Mouse (Mus musculus) kidney, adult 9 months (tissue): Measurements from ENCODE around the gene Dohh.

Experiments used
- DNase-seq: peaks from one replicate; pipeline ENCODE4 v3.0.0; 2022

Dohh gene

DNA sequence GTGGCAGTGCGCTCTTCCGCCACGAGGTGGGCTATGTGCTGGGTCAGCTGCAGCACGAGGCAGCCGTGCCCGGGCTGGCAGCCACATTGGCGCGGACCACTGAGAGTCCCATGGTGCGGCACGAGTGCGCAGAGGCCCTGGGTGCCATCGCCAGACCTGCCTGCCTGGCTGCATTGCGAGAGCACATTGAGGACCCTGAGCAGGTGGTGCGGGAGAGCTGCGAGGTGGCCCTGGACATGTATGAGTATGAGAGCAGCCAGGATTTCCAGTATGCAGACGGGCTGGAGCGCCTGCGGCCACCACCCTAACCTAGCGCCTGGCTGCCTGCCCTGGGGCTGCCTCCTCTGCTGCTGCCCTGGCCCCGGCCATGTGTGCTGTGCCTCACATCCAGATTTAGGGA is 3.5 kb downstream of the Dohh start:
- DNase-seq = no peak

DNA sequence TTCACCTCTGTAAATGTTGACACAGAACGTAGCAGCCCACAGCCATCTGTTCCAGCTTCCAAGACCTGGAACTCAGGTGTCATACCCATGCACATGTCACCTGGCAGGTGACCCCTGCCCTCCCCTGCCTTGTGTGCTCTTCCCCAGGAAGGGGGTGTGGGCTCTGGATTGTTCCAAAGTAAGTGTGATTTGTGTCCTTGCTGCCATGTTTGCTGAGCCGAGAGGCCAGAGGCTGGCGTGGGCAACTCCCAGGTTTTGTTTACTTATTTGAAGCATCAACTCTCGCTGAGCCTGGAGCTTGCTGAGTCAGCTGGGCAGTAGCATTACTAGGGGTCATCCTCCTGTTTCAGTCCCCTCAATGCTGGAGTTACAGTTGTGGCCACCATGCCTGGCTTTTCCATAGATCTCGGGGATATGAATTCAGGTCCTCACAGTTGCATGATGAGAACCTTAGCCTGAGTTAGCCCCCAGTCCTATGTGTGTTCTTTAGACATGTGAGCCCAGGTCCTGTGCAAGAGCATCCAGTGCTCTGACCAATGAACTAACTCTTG is 4.4 kb downstream of the Dohh start, which contains the start of gene Gm48552:
Gene Gm48552, plus strand, starts transcription at position 501 of the 551 bp plus-strand sequence.
- no peak for DNase-seq

DNA sequence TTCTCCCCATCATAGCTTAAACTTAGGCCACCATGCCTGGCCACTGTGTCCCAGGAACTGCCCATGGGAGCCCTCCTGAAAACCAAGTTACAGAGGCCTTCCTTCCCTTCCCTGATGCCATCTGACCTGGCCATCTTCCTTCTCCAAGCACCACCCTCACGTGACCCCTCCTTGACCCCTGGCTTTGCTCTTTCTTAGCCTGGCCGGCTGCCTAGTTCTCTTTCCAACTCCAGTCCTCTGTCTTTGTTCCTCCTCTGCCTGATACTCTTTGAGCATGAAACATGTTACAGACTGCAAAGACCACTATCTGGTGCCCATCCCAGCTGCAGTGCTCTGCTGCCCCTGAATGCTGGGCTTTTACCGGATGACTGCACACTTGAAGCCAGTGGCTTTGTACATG is 5.1 kb downstream of the Dohh start:
- DNase-seq = peak; percentile 75

DNA sequence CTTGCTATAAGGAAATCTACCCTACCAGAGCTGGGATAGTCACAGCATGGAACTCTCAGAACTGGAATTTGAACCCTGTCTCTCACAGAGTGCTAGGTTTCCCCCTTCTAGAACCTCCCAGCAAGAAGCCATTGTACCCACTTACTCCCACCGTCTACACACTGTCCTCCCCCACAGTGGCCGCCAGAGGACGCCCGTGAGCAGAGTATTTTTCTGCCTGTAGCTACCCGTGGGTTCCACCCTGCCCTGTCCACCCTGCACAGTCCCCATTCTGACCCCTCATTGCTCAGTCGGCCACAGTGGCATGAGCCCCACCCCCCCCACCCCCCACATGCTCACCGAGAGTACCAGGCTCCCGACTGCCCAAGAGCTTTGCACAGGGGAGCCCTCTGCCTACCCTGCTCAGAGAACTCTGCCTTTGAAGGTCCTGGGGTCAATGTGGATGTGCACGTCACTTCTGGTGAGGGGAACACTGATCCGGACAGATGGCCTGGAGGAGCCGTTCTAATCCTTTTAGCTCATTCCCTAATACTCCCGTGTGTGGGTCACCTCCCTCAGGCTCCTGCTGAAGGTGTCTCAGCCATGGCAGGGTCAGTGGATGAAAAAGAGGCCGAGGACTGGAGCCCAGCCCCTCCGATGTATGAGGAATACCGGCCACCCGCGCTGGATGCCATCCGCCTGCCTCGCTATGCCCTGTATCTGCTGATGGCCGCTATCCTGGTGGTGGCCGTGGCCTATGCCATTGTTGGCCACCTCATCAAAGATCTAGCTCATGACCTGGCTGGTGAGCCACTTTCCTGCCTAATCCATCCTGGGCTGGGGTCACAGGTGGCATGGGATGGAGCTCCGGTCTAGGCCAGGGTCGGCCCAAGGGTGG is 5.8 kb downstream of the Dohh start:
- peak; percentile 80 for DNase-seq

DNA sequence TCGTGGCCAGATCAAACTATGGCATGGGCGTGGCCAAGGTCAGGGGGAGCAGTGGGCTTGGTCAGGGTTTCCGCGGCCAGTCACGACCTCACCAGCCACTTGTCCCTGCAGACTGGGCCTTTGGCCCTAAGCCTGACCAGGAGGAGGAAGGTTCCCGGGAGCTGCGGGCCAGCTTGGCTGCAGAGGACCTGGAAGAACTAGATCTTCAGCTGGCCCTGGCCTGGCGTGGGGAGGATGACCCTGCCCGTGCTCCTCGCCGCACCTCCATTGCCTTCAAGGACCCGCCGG is 6.4 kb downstream of the Dohh start:
- DNase-seq = no peak

DNA sequence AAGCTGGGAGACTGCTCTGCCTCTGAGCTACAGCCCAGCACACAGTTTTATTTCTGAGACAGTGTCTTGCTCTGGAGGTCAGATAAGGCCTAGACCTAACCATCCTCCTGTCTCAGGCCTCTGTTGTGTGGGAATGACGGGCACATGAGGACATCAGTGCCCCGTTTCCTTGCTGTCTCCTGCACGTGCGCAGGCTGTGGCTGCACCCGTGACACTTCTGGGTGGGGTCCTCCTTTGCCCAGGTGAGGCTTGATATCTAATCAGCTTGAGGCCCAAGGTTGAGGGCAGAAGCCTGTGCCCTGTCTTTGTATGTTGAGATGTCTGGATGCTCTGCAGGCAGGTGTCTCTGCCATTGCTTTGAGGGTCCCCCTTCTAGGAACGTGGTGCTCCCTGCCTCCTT is 8.0 kb downstream of the Dohh start:
- no peak for DNase-seq

DNA sequence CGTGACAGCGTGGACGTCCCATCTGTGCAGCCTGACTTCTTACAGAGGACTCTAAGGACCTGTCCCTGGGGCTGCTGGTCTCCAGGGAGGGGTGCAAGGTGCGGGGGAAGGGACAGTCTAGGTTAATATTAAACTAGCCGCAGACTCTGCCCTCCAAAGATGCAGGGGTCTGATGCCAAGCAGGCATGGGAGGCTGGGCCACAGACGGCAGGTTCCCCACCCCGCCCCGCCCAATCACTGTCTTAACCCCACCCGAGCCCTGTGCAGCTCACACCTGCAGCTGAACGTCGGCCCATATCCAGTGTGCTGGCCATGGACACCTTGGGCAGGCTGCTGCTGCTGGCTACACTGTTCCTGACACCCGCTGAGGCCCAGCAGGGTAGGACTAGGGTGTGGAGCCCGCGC is 8.6 kb downstream of the Dohh start, which contains the start of gene Smim24:
Gene Smim24, plus strand, starts transcription at position 271 of the 405 bp plus-strand sequence.
- peak; percentile 89 for DNase-seq

DNA sequence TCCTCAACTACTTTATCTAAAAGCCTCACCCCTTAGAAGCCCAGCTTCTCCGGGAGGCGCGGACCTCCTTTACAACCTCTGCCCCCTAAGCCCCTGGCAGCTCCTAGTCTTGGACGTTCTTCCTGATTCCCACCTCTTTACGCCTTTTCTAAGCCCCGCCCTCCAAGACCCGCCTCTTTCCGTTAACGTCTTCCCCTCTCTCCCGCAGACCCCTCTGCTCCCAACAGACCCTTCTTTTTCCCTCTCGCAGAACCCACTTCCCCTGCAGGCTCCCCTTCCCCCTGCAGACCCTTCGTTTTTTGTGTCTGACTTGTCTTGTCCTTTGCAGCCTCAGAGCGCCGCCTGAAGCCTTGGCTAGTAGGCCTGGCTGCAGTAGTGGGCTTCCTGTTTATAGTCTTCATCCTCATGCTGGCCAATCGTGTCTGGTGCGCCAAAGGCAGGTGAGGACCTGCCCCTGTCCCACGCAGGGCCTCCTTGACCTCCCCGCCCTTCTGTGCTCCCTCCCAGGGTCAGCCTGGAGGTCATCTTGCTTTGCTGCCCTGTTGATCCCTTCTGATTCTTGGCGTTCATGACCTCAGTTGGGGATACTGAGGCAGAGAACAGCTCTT is 9.3 kb downstream of the Dohh start:
- DNase-seq = peak; percentile 64

DNA sequence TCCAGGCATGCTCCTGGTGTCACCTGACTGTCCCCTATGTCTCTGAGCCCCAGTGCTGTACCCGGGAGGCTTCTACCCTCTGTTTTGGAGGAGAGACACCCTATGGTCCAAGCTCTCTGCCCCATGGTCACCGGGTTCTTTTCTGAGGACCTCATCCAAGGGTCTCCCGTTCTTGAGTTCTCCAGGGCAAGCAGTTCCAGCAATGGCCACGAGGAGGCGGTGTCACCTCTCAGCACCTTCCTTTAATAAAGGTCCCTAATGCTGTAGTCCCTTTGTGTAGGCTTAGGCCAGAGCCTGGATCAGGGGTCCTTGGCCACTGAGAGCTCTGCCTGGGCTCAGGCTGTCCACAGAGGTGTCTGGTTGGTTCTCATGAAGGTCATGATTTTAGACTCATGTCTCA is 10.9 kb downstream of the Dohh start:
- DNase-seq = peak; percentile 77

DNA sequence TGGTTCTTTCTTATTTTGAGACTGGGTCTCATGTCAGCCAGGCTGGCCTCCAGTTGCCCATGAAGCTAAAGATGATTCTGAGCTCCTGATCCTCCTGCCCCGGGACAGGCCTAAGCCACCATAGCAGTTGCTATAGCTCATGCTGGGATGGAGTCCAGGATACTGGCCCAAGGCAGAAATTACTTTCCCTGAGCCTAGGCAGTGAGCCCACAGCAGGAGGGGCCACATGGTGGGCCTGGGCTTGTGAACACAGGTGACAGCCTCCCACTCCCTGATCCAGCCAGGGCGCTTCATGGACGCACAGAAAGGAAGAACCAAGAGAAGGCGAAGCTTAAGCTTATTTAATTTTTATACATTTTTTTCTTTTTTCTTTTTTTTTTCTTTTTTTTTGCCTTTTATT is 11.6 kb downstream of the Dohh start:
- DNase-seq = no peak

DNA sequence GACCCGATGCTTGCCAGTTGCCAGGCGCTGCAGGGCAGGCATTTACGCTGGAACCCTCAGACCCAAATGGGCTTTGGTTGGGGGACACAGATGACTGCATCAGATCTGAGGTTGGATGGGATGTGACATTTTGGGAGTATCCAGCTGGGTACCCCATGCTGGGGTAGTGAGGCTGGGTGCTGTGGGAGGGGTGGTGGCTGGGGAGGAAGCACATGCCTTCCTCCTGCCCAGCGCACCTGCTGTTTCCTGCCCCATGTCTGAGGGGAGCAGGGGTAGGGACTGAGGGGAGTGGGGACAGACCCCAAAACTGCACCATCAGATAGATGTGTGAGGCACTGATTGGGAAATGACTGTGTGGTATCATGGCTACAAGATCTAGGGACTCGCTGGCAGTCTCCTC is 12.5 kb downstream of the Dohh start:
- DNase-seq = no peak

DNA sequence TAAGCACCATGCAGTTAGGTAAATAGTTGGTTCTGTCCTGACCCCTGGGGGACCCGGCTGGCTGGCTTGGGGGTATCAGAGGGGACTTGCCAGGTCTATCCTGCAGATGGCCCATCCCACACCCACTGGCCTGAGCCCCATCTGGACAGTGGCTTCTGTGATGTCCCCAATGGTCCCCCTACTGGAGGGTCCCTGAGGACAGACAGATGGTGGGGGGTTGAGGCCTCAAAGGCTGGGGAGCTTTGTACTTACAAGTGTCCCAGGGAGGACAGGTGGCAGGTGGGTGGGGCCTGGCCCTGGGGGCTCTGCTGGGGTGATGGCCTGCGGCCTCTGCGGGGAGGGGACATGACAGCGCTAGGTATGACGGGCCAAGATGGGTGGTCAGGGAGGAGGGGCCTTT is 15.1 kb downstream of the Dohh start:
- no peak for DNase-seq

DNA sequence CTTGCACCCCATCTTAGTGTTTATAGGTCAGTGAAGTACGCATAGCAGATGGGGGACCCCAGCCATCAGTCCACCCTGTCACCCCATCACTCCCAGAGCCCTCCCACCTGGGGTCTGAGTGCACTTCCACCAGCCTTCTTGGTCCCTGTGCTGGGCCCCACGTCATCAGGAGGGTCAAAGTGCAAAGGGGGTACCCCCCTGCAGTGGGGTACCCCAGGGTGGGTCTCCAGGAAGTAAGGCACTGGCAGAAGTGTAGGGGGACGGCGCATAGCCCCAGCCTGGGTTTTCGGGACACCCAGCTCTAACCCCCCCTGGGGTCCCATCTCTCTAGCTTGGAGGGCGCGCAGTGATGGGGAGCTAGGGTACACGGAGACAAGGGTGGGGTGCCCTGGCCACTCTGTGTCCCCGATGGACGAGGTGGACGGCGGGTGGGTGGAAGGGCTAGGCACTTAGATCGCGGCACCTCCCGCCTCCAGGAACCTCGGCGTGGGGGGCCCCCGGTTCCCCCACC is 15.6 kb downstream of the Dohh start:
- no peak for DNase-seq

DNA sequence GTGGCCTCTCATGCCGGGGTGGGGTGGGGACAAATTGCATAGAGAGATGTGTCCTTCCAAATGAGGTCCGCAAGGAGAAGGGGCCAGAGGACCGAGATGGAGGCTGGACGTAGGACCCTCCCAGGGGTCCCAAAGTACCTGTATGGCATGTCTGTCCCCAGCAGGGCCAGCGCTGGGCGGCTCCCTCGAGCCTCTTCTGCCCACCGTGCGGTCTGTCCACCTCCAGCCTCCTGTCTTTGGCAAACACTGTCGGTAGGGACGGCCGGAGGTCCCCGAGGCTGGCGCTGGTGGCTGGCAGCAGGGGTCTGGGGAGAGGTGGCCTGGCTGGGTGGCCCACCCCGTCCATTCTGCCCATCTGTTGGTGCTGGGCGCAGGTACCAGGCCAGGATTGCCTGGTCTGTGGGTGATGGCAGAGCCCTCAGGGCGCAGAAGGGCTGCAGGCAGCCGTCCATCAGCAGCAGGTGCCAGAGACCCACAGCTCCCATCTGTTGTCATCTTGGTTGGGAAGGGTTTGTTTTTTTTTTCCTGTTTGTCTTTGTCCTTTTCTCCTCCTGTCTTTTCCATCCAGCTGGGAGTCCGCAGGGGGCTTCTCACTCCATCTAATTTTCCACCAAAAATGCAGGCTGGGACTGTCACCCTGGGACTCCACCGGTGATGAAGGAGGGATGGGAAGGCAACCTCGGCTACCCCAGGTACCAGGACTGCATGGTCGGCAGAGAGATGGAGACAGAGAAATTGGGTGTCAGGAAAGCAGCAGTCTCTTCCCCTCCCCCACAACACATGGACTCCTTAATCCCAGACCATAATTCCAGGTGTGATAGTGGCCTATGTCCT is 16.4 kb downstream of the Dohh start:
- no peak for DNase-seq

DNA sequence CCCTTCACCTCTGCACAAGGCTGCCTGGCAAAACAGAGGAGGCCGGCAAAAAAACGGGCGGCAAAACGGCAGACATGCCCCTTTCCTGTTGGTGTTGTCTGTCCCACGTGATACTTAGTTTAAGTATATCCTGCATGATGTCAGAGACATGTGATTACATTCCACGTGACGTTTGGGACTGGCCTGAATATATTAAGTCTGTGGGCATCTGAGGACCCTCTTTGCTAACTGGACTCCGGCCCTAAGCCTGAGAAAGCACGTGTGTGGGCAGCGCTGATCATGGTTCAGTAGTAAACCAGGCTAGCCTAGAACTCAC is 16.9 kb downstream of the Dohh start:
- DNase-seq = no peak

DNA sequence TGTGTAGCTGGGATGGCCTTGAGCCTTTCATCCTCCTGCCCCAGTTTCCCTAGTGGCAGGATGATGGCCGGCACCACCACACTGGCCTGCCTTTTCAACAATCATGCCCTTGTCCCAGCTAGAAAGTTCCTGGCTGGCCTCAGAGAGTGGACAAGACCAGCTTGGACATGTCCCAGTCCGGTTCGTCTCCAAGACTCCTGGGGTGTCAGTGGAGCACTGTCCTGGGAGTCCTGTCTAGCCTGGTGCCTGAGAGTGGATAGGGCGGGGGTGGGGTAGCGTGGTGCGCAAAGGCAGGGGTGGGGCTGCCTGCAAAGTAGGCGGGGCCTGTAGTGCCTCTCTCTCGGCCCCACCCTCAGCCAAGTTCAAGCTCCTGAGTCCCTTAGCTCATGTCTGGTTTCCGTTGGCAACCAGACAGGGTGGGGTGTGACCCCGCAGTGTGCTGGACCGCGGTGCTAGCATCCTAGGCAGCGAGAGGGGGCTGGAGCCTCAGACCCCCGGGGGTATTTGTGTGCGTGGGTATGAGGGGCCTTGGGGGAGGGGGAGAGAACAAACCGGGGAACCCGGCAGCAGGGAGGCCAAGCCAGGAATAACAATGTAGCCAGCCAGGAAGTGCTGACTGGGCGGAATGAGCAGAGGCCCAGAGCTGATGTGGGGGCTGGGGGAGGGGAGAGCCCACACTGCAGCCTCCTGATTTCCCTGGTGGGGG is 17.4 kb downstream of the Dohh start:
- peak; percentile 75 for DNase-seq

DNA sequence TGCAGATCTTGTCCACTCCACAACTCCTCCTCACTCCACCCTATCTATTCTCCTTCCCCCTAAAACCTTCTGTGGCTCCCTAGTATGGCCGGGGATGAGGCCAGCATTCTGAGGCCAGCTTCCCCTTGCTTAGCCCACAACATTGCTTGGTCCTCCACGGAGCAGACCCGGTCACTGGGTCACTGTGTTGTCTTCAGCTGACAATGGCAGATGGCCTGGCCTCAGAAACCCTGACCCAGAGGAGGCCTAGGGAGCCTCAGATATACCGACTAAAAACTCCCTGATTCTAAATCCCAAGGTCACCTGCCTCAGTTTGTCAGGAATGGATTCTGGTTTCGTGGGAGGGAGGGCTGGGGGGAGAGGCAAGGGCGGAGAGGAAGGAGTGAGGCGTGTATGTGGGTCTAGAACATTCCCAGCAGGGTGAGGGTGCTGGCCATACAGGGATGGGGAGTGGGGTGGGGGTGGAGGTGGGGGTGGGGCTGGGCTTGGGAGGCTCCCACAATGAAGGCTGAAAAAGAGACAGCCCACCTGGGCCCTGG is 18.1 kb downstream of the Dohh start:
- DNase-seq = no peak

DNA sequence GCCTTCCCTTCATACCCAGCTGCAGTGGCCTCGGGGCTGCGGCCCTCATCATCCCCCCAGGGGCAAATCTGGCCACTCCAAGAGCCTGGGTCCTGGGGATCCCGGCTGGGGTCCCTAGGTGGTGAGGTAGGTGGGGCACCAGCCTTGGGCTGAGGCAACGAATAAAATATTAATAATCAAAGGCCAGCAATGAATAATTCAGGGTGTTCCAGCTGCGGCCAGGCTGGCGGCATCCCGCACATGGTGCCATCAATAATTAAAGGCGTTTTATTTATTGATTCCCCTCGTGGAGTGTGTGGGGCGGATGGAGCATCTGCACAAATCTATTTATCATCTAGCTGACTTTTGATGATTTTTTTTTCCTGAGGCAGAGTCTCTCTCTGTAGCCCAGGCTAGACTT is 19.3 kb downstream of the Dohh start:
- DNase-seq = no peak

DNA sequence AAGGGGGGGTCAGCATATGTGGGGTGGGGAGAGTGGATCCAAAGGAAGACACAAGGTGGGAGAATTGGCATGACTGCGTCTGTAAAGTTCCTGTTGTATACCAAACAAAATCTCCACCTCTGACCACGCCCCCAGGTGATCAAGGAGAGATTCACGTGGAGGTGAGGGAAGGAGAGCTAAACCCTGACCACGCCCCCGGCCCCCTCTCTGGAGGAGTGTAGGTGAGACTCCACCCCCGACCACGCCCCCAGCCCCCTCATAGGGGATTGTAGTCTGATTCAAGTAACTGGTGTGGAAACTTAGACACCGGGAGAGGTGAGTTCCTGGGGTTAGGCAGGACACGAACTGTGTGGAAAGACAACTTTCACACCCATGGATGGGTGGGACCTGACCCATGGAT is 19.9 kb downstream of the Dohh start:
- DNase-seq = no peak

DNA sequence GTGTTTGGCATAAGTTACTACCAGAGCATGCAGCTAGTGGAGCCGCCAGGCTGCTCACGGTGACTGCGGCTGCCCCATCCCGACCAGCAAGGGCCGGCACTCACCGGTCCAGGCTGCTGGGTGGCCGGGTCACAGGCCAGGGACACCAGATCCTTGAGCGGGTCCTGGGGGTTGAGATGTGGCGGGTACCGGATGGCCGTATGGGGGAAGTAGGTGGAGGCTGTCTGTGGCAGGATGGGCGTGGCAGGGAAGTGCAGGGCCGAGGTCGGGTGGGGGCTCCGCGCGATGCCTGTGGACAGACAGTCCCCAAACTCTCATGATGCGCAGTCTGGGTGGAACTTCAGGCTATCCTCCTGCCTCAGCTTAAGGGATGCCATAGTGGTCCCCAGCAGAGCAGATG is 20.5 kb downstream of the Dohh start:
- DNase-seq = peak; percentile 45

DNA sequence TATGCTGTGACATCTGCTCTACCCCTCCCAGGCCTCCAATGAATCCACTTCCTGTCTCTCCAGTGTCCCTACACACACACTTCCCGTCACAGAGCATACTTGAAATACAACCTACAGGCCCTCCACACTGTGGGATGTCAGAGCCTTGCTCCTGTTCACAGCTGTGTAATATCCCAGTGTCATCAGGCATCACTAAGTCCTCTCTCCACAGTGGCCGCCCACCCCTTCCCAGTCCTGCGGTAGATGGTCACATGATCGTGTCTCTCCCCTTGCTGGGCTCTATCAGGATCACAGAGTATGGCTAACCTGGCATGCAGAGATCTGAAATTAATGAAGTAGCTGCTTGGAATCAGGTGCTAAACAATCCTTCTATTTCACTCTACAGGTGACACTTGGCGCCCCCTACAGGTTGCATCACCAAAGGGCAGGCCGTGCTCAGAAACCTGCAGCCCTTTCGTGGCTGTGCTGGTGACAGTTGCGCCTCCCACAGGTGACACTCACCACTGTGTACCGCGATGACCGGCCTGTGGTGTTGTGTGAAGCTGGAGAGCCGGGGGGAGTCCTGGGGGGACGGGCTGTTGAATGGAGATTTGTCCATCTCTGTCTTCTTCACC is 21.5 kb downstream of the Dohh start:
- DNase-seq = peak; percentile 77
